Mouse (Mus musculus) neural tube, embryonic 13.5 days (tissue): ENCODE measurements at regions not wholly inside any gene's neighbourhood (a gene's known extent, or its start where the extent isn't known, plus 50 kb on each side); places are given as distances from the start of the nearest gene placed in this dataset.

Experiments used
- ATAC-seq: fragments of 200-750 bp; cut with Nextera tagmentation; 2 replicates; pipeline ENCODE4 v1.8.0; 2017; ENCODE audit warnings: low read depth, mild to moderate bottlenecking, moderate TSS enrichment, moderate library complexity
- H3K27ac ChIP-seq: fragments of 300-500 bp; sonication (generic); replicated peaks from 2 replicates; pipeline ENCODE4 v1.5.1; 2015; ENCODE audit warnings: moderate library complexity, mild to moderate bottlenecking, inconsistent platforms
- H3K27me3 ChIP-seq: fragments of 300-500 bp; sonication (generic); 2 replicates; pipeline ENCODE4 v1.6.1; 2015; ENCODE audit warnings: mild to moderate bottlenecking, inconsistent platforms
- H3K36me3 ChIP-seq: fragments of 300-500 bp; sonication (generic); 2 replicates; pipeline ENCODE4 v1.6.1; 2015; ENCODE audit warnings: mild to moderate bottlenecking, inconsistent platforms
- H3K4me1 ChIP-seq: fragments of 300-500 bp; sonication (generic); replicated peaks from 2 replicates; pipeline ENCODE4 v1.6.1; 2015; ENCODE audit warnings: inconsistent platforms
- H3K4me2 ChIP-seq: fragments of 300-500 bp; sonication (generic); 2 replicates; pipeline ENCODE4 v1.6.1; 2015; ENCODE audit warnings: inconsistent platforms, mild to moderate bottlenecking, moderate library complexity
- H3K4me3 ChIP-seq: fragments of 300-500 bp; sonication (generic); 2 replicates; pipeline ENCODE4 v1.5.1; 2015; ENCODE audit warnings: mild to moderate bottlenecking, inconsistent platforms
- H3K9ac ChIP-seq: fragments of 300-500 bp; sonication (generic); 2 replicates; pipeline ENCODE4 v1.6.1; 2015; ENCODE audit warnings: moderate library complexity, mild to moderate bottlenecking, inconsistent platforms
- H3K9me3 ChIP-seq: fragments of 300-500 bp; sonication (generic); 2 replicates; pipeline ENCODE4 v1.6.1; 2016; ENCODE audit warnings: inconsistent platforms
- WGBS: fragments of 180-500 bp; shearing (Covaris S2); methylation state at CpG from one replicate; pipeline ENCODE4 v1.1.7; 2015; 5-methylcytosine and 5-hydroxymethylcytosine counted together

- Histone ChIP-seq H3K9ac (no peak overlapping the region), H3K4me2 (no peak overlapping the region), H3K4me3 (no peak overlapping the region), H3K36me3 (no peaks in the 10 kb centered on the region), H3K9me3 (no peaks in the 10 kb centered on the region), H3K4me1 (no peaks in the 10 kb centered on the region), H3K27me3 (no peaks in the 10 kb centered on the region), H3K27ac (no peak overlapping the region)
- no peak for ATAC-seq
- 91% methylated on average over 1 of the region's 1 CpGs for WGBS
Observed at GRCm38 (mm10) chr12:68645901-68646585, 512.9 kb downstream of the Rps29 start.

- 85% methylated on average over 4 of the region's 4 CpGs for WGBS
- no peaks in the 10 kb centered on the region for H3K27me3 ChIP-seq
- H3K4me3 ChIP-seq, result no peak overlapping the region
- ATAC-seq, result no peak
- no peak overlapping the region for H3K27ac ChIP-seq
- no peaks in the 10 kb centered on the region for H3K9me3 ChIP-seq
- no peaks in the 10 kb centered on the region for H3K4me1 ChIP-seq
- H3K36me3 ChIP-seq, result no peaks in the 10 kb centered on the region
- no peak overlapping the region for H3K9ac ChIP-seq
- H3K4me2 ChIP-seq, result no peak overlapping the region
Observed at GRCm38 (mm10) chr12:68643671-68644070, 515.3 kb downstream of the Rps29 start.

- no peaks in the 10 kb centered on the region for H3K36me3 ChIP-seq
- no peaks in the 10 kb centered on the region for H3K9me3 ChIP-seq
- H3K27me3 ChIP-seq, result no peaks in the 10 kb centered on the region
- no peak overlapping the region for H3K4me2 ChIP-seq
- ATAC-seq, result no peak
- no peak overlapping the region for H3K4me3 ChIP-seq
- no peaks in the 10 kb centered on the region for H3K4me1 ChIP-seq
- no peak overlapping the region for H3K9ac ChIP-seq
- H3K27ac ChIP-seq, result no peak overlapping the region
- 99% methylated on average over 3 of the region's 3 CpGs for WGBS
Observed at GRCm38 (mm10) chr12:68632441-68632840, 526.5 kb downstream of the Rps29 start.

- no peaks in the 10 kb centered on the region for H3K9me3 ChIP-seq
- ATAC-seq, result no peak
Observed at GRCm38 (mm10) chr12:68618337-68618736, 540.6 kb downstream of the Rps29 start.

GRCm38 (mm10) chr12:68605417-68606000 is 553.5 kb downstream of the Rps29 start:
- no peak for ATAC-seq
- no peaks in the 10 kb centered on the region for H3K27me3 ChIP-seq
- no peak overlapping the region for H3K9ac ChIP-seq
- H3K4me3 ChIP-seq, result no peak overlapping the region
- no peaks in the 10 kb centered on the region for H3K4me1 ChIP-seq
- H3K36me3 ChIP-seq, result no peaks in the 10 kb centered on the region
- 60% methylated on average over 10 of the region's 10 CpGs for WGBS
- no peaks in the 10 kb centered on the region for H3K9me3 ChIP-seq
- no peak overlapping the region for H3K27ac ChIP-seq
- H3K4me2 ChIP-seq, result no peak overlapping the region

More at GRCm38 (mm10) chr12:68618337-68618736, 540.6 kb downstream of the Rps29 start:
- Histone ChIP-seq H3K36me3 (no peaks in the 10 kb centered on the region), H3K4me1 (no peaks in the 10 kb centered on the region), H3K4me2 (no peak overlapping the region), H3K9ac (no peak overlapping the region), H3K27me3 (no peaks in the 10 kb centered on the region), H3K27ac (no peak overlapping the region), H3K4me3 (no peak overlapping the region)
- 78% methylated on average over 2 of the region's 2 CpGs for WGBS

- no peak overlapping the region for H3K27ac ChIP-seq
- ATAC-seq, result no peak
- H3K36me3 ChIP-seq, result no peaks in the 10 kb centered on the region
- no peaks in the 10 kb centered on the region for H3K9me3 ChIP-seq
- H3K9ac ChIP-seq, result no peak overlapping the region
- H3K4me3 ChIP-seq, result no peak overlapping the region
- H3K27me3 ChIP-seq, result no peaks in the 10 kb centered on the region
- 73% methylated on average over 5 of the region's 5 CpGs for WGBS
- peaks cover 6% of the 10 kb centered on the region for H3K4me1 ChIP-seq
- no peak overlapping the region for H3K4me2 ChIP-seq
Observed at GRCm38 (mm10) chr12:68604524-68605299, 554.3 kb downstream of the Rps29 start.

GRCm38 (mm10) chr12:68602682-68603081 is 556.3 kb downstream of the Rps29 start:
- Histone ChIP-seq H3K27me3 (no peaks in the 10 kb centered on the region), H3K9me3 (no peaks in the 10 kb centered on the region), H3K9ac (no peak overlapping the region), H3K36me3 (no peaks in the 10 kb centered on the region), H3K4me2 (no peak overlapping the region), H3K4me3 (no peak overlapping the region), H3K27ac (no peak overlapping the region), H3K4me1 (peaks cover 13% of the 10 kb centered on the region)
- ATAC-seq, result no peak
- WGBS, result 76% methylated on average over 4 of the region's 4 CpGs

GRCm38 (mm10) chr12:68601366-68601765 is 557.6 kb downstream of the Rps29 start:
- Histone ChIP-seq H3K27me3 (no peaks in the 10 kb centered on the region), H3K4me3 (no peak overlapping the region)

GRCm38 (mm10) chr12:68599681-68600596 is 559.0 kb downstream of the Rps29 start:
- peak; percentile 59; the same call in 1 of the 2 replicates for ATAC-seq
- H3K4me2 ChIP-seq, result no peak overlapping the region
- H3K4me3 ChIP-seq, result no peak overlapping the region
- H3K9me3 ChIP-seq, result no peaks in the 10 kb centered on the region
- H3K36me3 ChIP-seq, result no peaks in the 10 kb centered on the region
- no peaks in the 10 kb centered on the region for H3K27me3 ChIP-seq
- H3K27ac ChIP-seq, result 0 out of 2 replicates have a peak overlapping the region, but pooled peaks have one; percentile 14
- peaks cover 13% of the 10 kb centered on the region for H3K4me1 ChIP-seq
- 50% methylated on average over 7 of the region's 7 CpGs for WGBS
- no peak overlapping the region for H3K9ac ChIP-seq

More at GRCm38 (mm10) chr12:68601366-68601765, 557.6 kb downstream of the Rps29 start:
- Histone ChIP-seq H3K4me2 (no peak overlapping the region), H3K27ac (no peak overlapping the region), H3K36me3 (no peaks in the 10 kb centered on the region), H3K4me1 (peaks cover 13% of the 10 kb centered on the region), H3K9ac (no peak overlapping the region), H3K9me3 (no peaks in the 10 kb centered on the region)
- no peak for ATAC-seq

GRCm38 (mm10) chr12:68599016-68599616 is 559.9 kb downstream of the Rps29 start:
- no peak overlapping the region for H3K9ac ChIP-seq
- H3K9me3 ChIP-seq, result no peaks in the 10 kb centered on the region
- ATAC-seq, result no peak; the same call in 1 of the 2 replicates
- H3K36me3 ChIP-seq, result no peaks in the 10 kb centered on the region
- H3K27me3 ChIP-seq, result no peaks in the 10 kb centered on the region
- H3K4me2 ChIP-seq, result no peak overlapping the region
- H3K27ac ChIP-seq, result no peak overlapping the region
- 53% methylated on average over 8 of the region's 8 CpGs for WGBS
- H3K4me3 ChIP-seq, result no peak overlapping the region
- peaks cover 13% of the 10 kb centered on the region for H3K4me1 ChIP-seq

GRCm38 (mm10) chr12:68585524-68585872 is 573.5 kb downstream of the Rps29 start:
- no peak overlapping the region for H3K4me2 ChIP-seq
- no peak overlapping the region for H3K9ac ChIP-seq
- peak overlapping the region; percentile 20; the same call in 1 of the 2 replicates for H3K27ac ChIP-seq
- H3K9me3 ChIP-seq, result no peaks in the 10 kb centered on the region
- H3K36me3 ChIP-seq, result no peaks in the 10 kb centered on the region
- H3K27me3 ChIP-seq, result no peaks in the 10 kb centered on the region
- 32% methylated on average over 3 of the region's 3 CpGs for whole genome bisulfite sequencing
- no peak overlapping the region for H3K4me3 ChIP-seq
- peaks cover 10% of the 10 kb centered on the region for H3K4me1 ChIP-seq
- peak; percentile 71; the same call in 1 of the 2 replicates for ATAC-seq
